Mouse (Mus musculus) spleen, adult 2 months (tissue): ENCODE results near the gene L3mbtl1. TPM values are rescaled to one million over a fixed set of nuclear protein-coding genes. Genes with fewer than 3 reads are reported as not detected.
"Not testable (repeated sequence)": the region's sequence is repeated elsewhere in the genome, so short reads cannot be mapped to it uniquely, and the experiment has no call there.

ENCODE experiments used
- DNase-seq, 2 experiments: peaks; one replicate each; pipeline versions ENCODE4 v3.0.0 to v3.0.0-alpha.2; 2012 to 2021; ENCODE audit warnings: low spot score in 2 of 2, low read depth in 1 of 2
- H3K27ac ChIP-seq: fragments of 200-500 bp; 2 replicates; pipeline ENCODE4 v1.5.1; 2012; ENCODE audit warnings: low read length, inconsistent platforms; ENCODE audit not compliant: insufficient read depth
- H3K27me3 ChIP-seq: fragments of 200-500 bp; 2 replicates; pipeline ENCODE4 v1.6.1; 2012; ENCODE audit warnings: mild to moderate bottlenecking, moderate library complexity, low read length, inconsistent platforms; ENCODE audit not compliant: control insufficient read depth, insufficient read depth
- H3K36me3 ChIP-seq: fragments of 200-500 bp; 2 replicates; pipeline ENCODE4 v1.6.1; 2012; ENCODE audit warnings: mild to moderate bottlenecking, low read length, inconsistent platforms; ENCODE audit not compliant: control insufficient read depth, insufficient read depth
- H3K4me1 ChIP-seq: fragments of 200-500 bp; 2 replicates; pipeline ENCODE4 v1.6.1; 2011; ENCODE audit warnings: inconsistent platforms; ENCODE audit not compliant: control insufficient read depth, insufficient read depth, insufficient read length
- H3K4me3 ChIP-seq: fragments of 200-500 bp; 2 replicates; pipeline ENCODE4 v1.5.1; 2011; ENCODE audit warnings: mild to moderate bottlenecking, inconsistent platforms; ENCODE audit not compliant: insufficient read depth, insufficient read length; ENCODE audit errors: extremely low read depth
- CTCF ChIP-seq: fragments of 200-500 bp; IDR thresholded peaks from 2 replicates; pipeline ENCODE4 v1.5.1; 2011; ENCODE audit warnings: mild to moderate bottlenecking, inconsistent platforms; ENCODE audit not compliant: insufficient read depth, insufficient read length, insufficient replicate concordance; ENCODE audit errors: extremely low read depth
- POLR2A ChIP-seq: fragments of 200-500 bp; IDR thresholded peaks from 2 replicates; pipeline ENCODE4 v1.6.1; 2011; ENCODE audit warnings: low read depth, low read length, inconsistent platforms
- WGBS: fragments of 180-500 bp; shearing (Covaris S2); methylation state at CpG from one replicate; pipeline ENCODE4 v1.1.7; 2018; 5-methylcytosine and 5-hydroxymethylcytosine counted together
- polyA plus RNA-seq: library from polyadenylated mRNA; depleted of rRNA; stranded (reverse); fragments of >200 nt; gene quantifications from 2 replicates; pipeline ENCODE4 v1.2.3, GENCODE M21; 2012; rRNA removed

Gene L3mbtl1
- polyA plus RNA-seq = 0.05 and 0.19 TPM in 2 replicates

DNA sequence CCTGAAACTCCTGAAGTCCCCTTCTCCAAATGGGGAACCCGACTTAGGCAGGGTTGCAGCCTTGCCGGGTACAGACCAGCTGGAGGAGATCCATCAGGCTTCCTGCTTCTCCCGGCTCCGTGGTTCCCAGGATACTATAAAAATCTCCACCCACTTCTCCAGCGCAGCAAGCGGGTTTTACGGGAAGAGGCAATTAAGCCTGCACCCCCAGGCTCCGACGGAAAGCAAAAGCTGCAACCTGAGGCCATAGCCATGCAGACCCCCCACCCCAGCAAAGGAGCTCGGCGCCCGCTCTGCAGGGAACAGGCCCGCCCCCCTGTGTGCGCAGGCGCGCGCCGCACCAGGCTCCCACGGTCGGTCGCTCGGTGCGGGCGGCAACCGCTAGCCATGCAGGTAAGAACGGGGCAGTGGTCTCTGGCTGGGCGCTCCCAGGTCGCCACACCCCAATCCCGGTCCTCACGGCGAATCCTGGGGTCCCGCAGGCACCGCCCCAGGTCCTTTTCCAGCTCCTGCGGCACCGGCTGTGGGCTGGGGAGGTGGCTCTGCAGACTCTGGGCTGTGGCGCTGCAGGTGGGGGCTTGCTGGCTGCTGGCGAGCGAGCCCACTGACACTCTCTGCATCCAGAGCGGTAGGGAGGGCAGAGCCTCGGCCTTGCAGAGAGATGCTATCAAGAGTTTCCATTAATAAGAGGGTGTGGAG lies at the start of gene L3mbtl1:
L3mbtl1 (plus strand) TSS at position 325 of the 699 bp plus-strand sequence.
- TF ChIP-seq POLR2A (no peak), CTCF (no peak)
- H3K27ac ChIP-seq = no peak within 1 kb of the TSS
- peaks cover 10% of the 10 kb centered on the region; the same call in 1 of the 2 replicates for H3K36me3 ChIP-seq
- 2% methylated on average over 39 of the region's 40 CpGs for WGBS
- peak within 1 kb of the TSS; percentile 23; the same call in 1 of the 2 replicates for H3K4me3 ChIP-seq
- H3K4me1 ChIP-seq = no peaks in the 10 kb centered on the region; the same call in 1 of the 2 replicates
- no peak for DNase-seq
- H3K27me3 ChIP-seq = peaks cover 3% of the 10 kb centered on the region; the same call in 1 of the 2 replicates

DNA sequence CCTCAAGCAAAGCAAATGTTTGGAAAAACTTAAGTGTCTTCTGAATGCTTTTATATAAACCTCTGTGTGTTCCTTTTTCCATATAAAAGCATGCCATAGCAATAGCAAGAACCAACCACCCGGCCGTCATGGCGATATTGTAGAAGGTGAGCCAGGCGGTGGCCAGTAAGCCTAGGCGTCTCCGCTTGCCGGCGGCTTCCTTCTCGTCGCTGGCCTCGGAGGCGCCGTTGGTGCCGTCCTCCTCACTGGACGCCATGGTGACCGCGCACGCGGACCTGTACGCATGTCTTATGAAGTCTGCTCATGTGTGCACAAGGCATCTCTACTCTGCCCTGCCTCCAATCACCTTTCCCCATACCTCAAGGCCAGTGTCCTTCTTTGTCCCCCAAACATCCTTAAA lies 44.0 kb upstream of the L3mbtl1 start:
- H3K36me3 ChIP-seq, H3K27ac ChIP-seq, H3K4me3 ChIP-seq, H3K4me1 ChIP-seq, H3K27me3 ChIP-seq, DNase-seq: not testable (repeated sequence)
- WGBS = 89% methylated on average over 20 of the region's 20 CpGs

DNA sequence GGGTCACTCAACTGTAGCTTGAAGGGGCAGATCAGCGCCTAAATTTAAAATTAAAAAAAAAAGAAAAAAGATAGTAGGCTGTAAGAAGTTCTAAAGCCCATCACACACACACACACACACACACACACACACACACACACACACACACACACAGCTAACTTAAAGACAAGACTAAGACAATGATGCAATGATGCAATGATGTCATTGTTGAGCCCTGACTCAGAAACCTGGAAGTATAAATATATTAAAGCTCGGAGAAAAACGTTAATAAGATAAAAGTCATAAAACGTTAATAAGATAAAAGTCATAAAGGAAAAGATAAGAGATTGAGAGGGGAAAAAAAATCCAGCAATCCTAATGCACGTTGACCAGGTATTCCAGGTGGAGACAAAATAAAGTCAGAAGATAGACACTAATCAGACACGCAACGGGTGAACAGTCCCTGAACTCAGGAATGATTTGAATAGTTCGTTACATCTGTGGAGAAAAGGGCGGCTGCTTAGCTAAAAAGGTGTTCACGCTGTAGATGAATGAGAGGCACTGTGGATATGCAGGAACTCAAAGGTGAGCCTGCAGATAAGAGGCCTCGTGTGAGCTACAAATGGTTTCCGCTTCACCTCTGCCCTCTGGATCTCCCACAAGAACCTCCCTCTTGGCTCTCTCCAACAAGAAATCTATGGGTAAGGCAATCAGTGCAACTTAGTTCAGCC lies 43.2 kb upstream of the L3mbtl1 start:
- Histone ChIP-seq H3K4me1 (no peaks in the 10 kb centered on the region), H3K27me3 (no peaks in the 10 kb centered on the region), H3K36me3 (no peaks in the 10 kb centered on the region), H3K4me3 (no peak overlapping the region), H3K27ac (no peak overlapping the region)
- no peak for DNase-seq
- TF ChIP-seq CTCF (no peak), POLR2A (no peak)
- WGBS = 81% methylated on average over 12 of the region's 12 CpGs

DNA sequence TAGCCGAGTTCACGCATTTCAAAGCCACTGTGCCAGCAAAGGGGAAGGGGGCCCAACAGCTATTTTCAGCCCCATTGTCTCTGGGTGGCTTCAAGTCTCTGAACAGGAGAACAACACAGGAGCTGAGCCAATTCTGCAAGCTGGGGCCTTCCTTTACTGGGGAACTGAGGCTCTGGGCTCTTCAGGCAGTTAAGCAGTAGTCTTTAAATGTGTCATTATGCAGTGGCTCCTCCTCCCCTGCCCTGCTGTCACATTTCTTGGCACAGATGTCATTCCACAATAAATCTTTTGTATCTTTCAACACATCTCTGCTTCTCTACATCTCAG lies 42.7 kb upstream of the L3mbtl1 start:
- H3K4me1 ChIP-seq = no peaks in the 10 kb centered on the region
- H3K27ac ChIP-seq = no peak overlapping the region
- 41% methylated on average over 2 of the region's 2 CpGs for WGBS
- H3K4me3 ChIP-seq = no peak overlapping the region
- no peaks in the 10 kb centered on the region for H3K27me3 ChIP-seq
- DNase-seq = no peak
- H3K36me3 ChIP-seq = no peaks in the 10 kb centered on the region
- TF ChIP-seq CTCF (no peak), POLR2A (no peak)

DNA sequence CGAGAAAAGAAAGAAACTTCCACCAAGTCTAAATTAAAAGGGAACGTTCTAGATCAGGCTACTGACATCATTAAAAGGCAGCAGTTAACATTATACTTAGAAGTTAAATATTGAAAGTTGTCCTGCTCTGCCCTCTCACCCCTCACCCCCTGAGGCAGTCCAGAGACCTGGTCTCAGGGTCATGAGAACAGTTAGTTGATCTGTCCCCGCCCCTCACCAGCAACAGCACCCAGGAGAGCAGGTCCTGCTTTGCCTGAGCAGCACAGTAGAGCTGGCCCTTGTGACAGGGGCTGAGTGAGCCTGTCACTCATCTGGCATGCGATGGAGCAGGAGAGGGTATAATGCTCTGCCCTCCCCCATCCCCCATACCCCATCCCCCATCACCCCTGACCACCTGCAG lies 37.4 kb upstream of the L3mbtl1 start:
- 75% methylated on average over 4 of the region's 4 CpGs for WGBS
- DNase-seq = no peak
- TF ChIP-seq POLR2A (no peak), CTCF (no peak)
- Histone ChIP-seq H3K27me3 (no peaks in the 10 kb centered on the region), H3K4me3 (no peak overlapping the region), H3K4me1 (no peaks in the 10 kb centered on the region), H3K27ac (no peak overlapping the region), H3K36me3 (no peaks in the 10 kb centered on the region)

DNA sequence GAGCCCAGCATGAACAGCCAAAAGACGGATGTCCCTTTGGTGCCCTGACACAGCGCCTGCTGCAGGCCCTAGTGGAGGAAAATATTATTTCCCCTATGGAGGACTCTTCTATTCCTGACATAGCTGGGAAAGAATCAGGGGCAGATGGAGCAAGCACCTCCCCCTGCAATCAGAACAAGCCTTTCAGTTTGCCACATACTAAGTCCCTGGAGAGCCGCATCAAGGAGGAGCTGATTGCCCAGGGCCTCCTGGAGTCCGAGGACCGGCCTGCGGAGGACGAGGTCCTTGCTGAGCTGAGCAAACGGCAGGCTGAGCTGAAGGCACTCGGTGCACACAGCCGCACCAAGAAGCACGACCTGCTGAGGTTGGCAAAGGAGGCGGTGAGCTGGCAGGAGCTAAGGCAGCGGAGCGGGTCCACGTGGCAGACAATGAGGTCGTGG lies 35.2 kb upstream of the L3mbtl1 start:
- Histone ChIP-seq H3K27me3 (no peaks in the 10 kb centered on the region), H3K4me3 (no peak overlapping the region), H3K36me3 (no peaks in the 10 kb centered on the region), H3K4me1 (no peaks in the 10 kb centered on the region), H3K27ac (no peak overlapping the region)
- DNase-seq = no peak
- TF ChIP-seq POLR2A (no peak), CTCF (no peak)
- 72% methylated on average over 16 of the region's 16 CpGs for WGBS

DNA sequence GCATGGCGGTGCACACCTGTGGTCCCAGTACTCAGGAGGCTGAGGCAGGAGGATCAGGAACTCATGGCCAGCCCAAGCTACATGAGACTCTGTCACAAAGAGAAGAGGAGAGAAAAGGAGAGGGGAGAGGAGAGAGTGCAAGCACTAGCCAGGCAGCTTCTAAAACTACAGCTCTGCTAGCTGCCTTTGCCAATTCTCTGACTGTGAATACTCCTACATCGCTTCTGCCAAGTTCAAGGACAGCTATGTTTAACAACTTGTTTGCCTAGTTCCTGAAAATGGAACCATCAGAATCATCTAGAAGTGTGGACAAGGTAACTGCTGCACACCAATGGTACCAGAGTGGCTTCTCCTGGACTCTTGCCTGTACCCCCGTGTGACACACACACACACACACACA lies 29.2 kb upstream of the L3mbtl1 start:
- no peaks in the 10 kb centered on the region for H3K36me3 ChIP-seq
- WGBS = 72% methylated on average over 3 of the region's 3 CpGs
- H3K27ac ChIP-seq = no peak overlapping the region
- no peaks in the 10 kb centered on the region for H3K4me1 ChIP-seq
- H3K27me3 ChIP-seq = no peaks in the 10 kb centered on the region
- no peak for DNase-seq
- no peak overlapping the region for H3K4me3 ChIP-seq
- TF ChIP-seq CTCF (no peak), POLR2A (no peak)
